Mouse (Mus musculus) myocyte (in vitro differentiated cells): ENCODE results near the gene Twist2.

Experiments
- E2F4 ChIP-seq: IDR thresholded peaks from one replicate; pipeline ENCODE4 v1.6.1; 2011; ENCODE audit warnings: mild to moderate bottlenecking, control low read depth, moderate library complexity; ENCODE audit not compliant: insufficient read depth
- MAX ChIP-seq: IDR thresholded peaks from one replicate; pipeline ENCODE4 v1.6.1; 2011; ENCODE audit warnings: low read depth, mild to moderate bottlenecking, control low read depth
- MYOD1 ChIP-seq, 3 experiments: IDR thresholded peaks; one replicate each; pipeline ENCODE4 v1.6.1; 2011; ENCODE audit warnings: control low read depth in 2 of 3, low read depth in 2 of 3, mild to moderate bottlenecking in 2 of 3, moderate library complexity in 1 of 3; ENCODE audit not compliant: insufficient read length in 2 of 3, control insufficient read depth in 1 of 3
- MYOG ChIP-seq, 3 experiments: IDR thresholded peaks; one replicate each; pipeline ENCODE4 v1.6.1; 2011; ENCODE audit warnings: control low read depth in 2 of 3, low read depth in 2 of 3, mild to moderate bottlenecking in 2 of 3; ENCODE audit not compliant: insufficient read length in 2 of 3, control insufficient read depth in 1 of 3, insufficient read depth in 1 of 3
- POLR2A ChIP-seq: IDR thresholded peaks from one replicate; pipeline ENCODE4 v1.6.1; 2011; ENCODE audit warnings: low read depth, mild to moderate bottlenecking, control low read depth, moderate library complexity; ENCODE audit not compliant: insufficient read length
- REST ChIP-seq: IDR thresholded peaks from one replicate; pipeline ENCODE4 v1.6.1; 2011; ENCODE audit warnings: mild to moderate bottlenecking, control low read depth, moderate library complexity; ENCODE audit not compliant: insufficient read depth, insufficient read length
- SRF ChIP-seq: IDR thresholded peaks from one replicate; pipeline ENCODE4 v1.6.1; 2011; ENCODE audit warnings: low read depth; ENCODE audit not compliant: control insufficient read depth, insufficient read length
- TCF12 ChIP-seq: IDR thresholded peaks from one replicate; pipeline ENCODE4 v1.6.1; 2011; ENCODE audit warnings: mild to moderate bottlenecking, control low read depth; ENCODE audit not compliant: poor library complexity, insufficient read depth, severe bottlenecking
- USF1 ChIP-seq: IDR thresholded peaks from one replicate; pipeline ENCODE4 v1.6.1; 2011; ENCODE audit warnings: low read depth, mild to moderate bottlenecking, control low read depth, moderate library complexity

DNA sequence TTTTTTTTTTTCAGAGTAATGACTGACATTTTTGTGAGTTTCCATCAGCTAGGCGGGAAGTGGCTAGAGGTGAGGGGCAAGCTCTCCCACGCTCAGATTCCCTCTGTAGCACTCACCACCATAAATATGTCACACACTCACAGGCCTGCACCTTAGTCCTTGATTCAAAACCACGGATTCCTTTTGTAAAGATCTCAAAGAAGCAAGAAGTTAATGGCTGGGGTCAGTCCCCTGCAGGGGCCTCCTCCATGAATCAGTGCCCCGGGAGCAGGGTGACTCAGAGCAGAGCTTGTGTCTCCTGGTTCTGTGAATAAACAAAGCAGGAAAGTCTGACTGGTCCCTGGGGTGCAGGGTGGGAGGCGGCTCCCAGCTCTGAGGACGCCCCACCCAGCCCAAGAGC is 15.3 kb downstream of the Twist2 start:
- no peak for TF ChIP-seq POLR2A
- no peak for TF ChIP-seq MAX
- no peak for TF ChIP-seq USF1
- TF ChIP-seq E2F4, result no peak
- TF ChIP-seq MYOD1 (IDR thresholded peaks at IDR 0.05; ENCODE audit: control insufficient read depth in 1 of 3, insufficient read length in 2 of 3, low read depth in 2 of 3), result no peak
- no peak for TF ChIP-seq REST
- TF ChIP-seq TCF12, result no peak
- TF ChIP-seq SRF, result no peak
- TF ChIP-seq MYOG (IDR thresholded peaks at IDR 0.05; ENCODE audit: control insufficient read depth in 1 of 3, insufficient read depth in 1 of 3, insufficient read length in 2 of 3, low read depth in 2 of 3), result no peak
